18 mouse cellular contexts compared by ENCODE assay signal in the genomic region with DNA sequence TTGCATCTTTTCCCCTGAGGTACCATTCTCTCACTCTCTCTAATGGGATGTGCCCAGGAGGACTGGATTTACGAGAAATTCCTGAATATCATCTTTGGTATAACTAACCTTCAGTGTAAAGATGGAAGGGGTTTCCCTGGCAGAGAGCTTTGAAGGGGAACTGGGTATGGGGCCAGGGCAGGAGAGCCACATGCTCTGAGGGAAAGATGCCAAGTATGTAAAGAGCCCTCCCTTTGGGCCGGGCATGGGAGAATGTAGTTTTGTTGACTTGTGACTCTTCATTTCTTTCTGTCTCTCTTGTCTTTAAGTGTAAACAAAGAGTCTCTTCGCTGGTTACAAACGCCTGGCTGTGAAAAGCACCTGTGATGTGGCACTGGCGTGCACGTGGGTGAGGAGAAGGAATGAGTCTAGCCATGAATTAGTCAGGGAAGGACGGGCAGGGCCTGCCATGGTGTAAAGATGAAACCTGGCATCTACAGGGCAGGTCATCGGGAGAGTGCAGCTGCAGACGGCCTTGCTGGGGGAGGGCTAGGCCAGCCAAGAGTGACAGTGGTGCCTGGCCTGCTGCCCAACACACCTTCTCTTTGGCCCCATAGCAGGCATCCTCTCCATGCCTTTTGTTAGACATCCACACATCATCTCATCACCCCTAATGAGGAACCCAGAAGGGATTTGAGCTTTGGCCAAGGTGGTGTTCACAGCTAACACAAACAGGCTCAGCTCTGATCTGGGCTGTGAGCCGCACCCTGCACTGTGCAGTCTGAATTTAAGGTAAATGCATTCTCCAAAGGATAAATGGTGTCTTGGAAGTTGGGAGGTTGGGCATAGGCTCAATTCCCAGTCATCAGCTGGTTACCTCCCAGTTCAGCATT. TPM values are rescaled to one million over a fixed set of nuclear protein-coding genes. Genes with fewer than 3 reads are reported as not detected.
"Had no signal": no experiment of that assay in that cellular context is flagged by ENCODE, and none has a peak within 500 bp of the region (broad histone marks: within the 10 kb centered on the region; RNA-seq: fewer than 3 reads in every experiment).

No protein-coding gene starts in this region.

- H3K4me3 ChIP-seq: limb, embryonic 13.5 days; midbrain, embryonic 10.5 days; neural tube, embryonic 12.5 days; stomach, embryonic 15.5 days had no signal

- DNase-seq: kidney, postnatal 36 days; layer of hippocampus, adult 9-11 months; layer of hippocampus, postnatal 36 days; lung, adult 18-20 months; midbrain, embryonic 14.5 days; right cerebral cortex, postnatal 14 days; thymus, adult 2 months; thymus, postnatal 25 days had no signal

- H3K4me1 ChIP-seq: midbrain, embryonic 10.5 days; stomach, embryonic 15.5 days had no signal

- H3K27me3 ChIP-seq: limb, embryonic 13.5 days; neural tube, embryonic 12.5 days; stomach, embryonic 15.5 days had no signal

- H3K9me3 ChIP-seq: midbrain, embryonic 10.5 days; neural tube, embryonic 12.5 days; stomach, embryonic 15.5 days had no signal

- H3K9ac ChIP-seq: limb, embryonic 13.5 days; liver, embryonic 14.5 days; neural tube, embryonic 12.5 days; stomach, embryonic 15.5 days had no signal

- H3K27ac ChIP-seq: kidney, postnatal 0 days; limb, embryonic 13.5 days; liver, embryonic 14.5 days; midbrain, embryonic 10.5 days; neural tube, embryonic 12.5 days; stomach, embryonic 15.5 days had no signal

- H3K4me2 ChIP-seq: limb, embryonic 13.5 days; neural tube, embryonic 12.5 days; stomach, embryonic 15.5 days had no signal

- H3K36me3 ChIP-seq: midbrain, embryonic 10.5 days; neural tube, embryonic 12.5 days; stomach, embryonic 15.5 days had no signal

RNA-seq across cellular contexts. Expression of gene Cacng5, which starts 40.6 kb away (rescaled TPM):
- total RNA-seq: liver, adult 2 months; monocyte, adult 5-6 weeks; neutrophil, adult 5-6 weeks had no signal
- polyA plus RNA-seq: liver, adult 2 months; spleen, adult 2 months had no signal
